Mouse (Mus musculus) C2C12 (cell line): Measurements from ENCODE around the gene Hmx2.

Source experiments
- CEBPB ChIP-seq: IDR thresholded peaks from one replicate; pipeline ENCODE4 v1.6.1; 2011; ENCODE audit warnings: low read depth, mild to moderate bottlenecking, control low read depth, moderate library complexity
- CTCF ChIP-seq: IDR thresholded peaks from one replicate; pipeline ENCODE4 v1.5.1; 2011; ENCODE audit not compliant: control insufficient read depth, insufficient read depth, insufficient read length
- MAX ChIP-seq: IDR thresholded peaks from one replicate; pipeline ENCODE4 v1.6.1; 2011; ENCODE audit warnings: mild to moderate bottlenecking, control low read depth
- MYOD1 ChIP-seq: IDR thresholded peaks from one replicate; pipeline ENCODE4 v1.6.1; 2011; ENCODE audit warnings: low read depth; ENCODE audit not compliant: control insufficient read depth, insufficient read length
- USF1 ChIP-seq: IDR thresholded peaks from one replicate; pipeline ENCODE4 v1.6.1; 2011; ENCODE audit warnings: low read depth, mild to moderate bottlenecking, control low read depth, moderate library complexity

- TF ChIP-seq CTCF, result no peak
- no peak for TF ChIP-seq MYOD1
- no peak for TF ChIP-seq USF1
- TF ChIP-seq MAX, result no peak
- TF ChIP-seq CEBPB, result no peak
Observed at GRCm38 (mm10) chr7:131604946-131605345, 56.4 kb downstream of the Hmx2 start.
